Mouse (Mus musculus) neural tube, embryonic 13.5 days (tissue): ENCODE measurements around the gene Nemp1. TPM values are rescaled to one million over a fixed set of nuclear protein-coding genes. Genes with fewer than 3 reads are reported as not detected.
A peak's percentile ranks its signal among the peaks of the same experiment; 100 is the strongest.

Experiments used
- ATAC-seq: fragments of 200-750 bp; cut with Nextera tagmentation; 2 replicates; pipeline ENCODE4 v1.8.0; 2017; ENCODE audit warnings: low read depth, mild to moderate bottlenecking, moderate TSS enrichment, moderate library complexity
- H3K27ac ChIP-seq: fragments of 300-500 bp; sonication (generic); replicated peaks from 2 replicates; pipeline ENCODE4 v1.5.1; 2015; ENCODE audit warnings: moderate library complexity, mild to moderate bottlenecking, inconsistent platforms
- H3K27me3 ChIP-seq: fragments of 300-500 bp; sonication (generic); 2 replicates; pipeline ENCODE4 v1.6.1; 2015; ENCODE audit warnings: mild to moderate bottlenecking, inconsistent platforms
- H3K36me3 ChIP-seq: fragments of 300-500 bp; sonication (generic); 2 replicates; pipeline ENCODE4 v1.6.1; 2015; ENCODE audit warnings: mild to moderate bottlenecking, inconsistent platforms
- H3K4me1 ChIP-seq: fragments of 300-500 bp; sonication (generic); replicated peaks from 2 replicates; pipeline ENCODE4 v1.6.1; 2015; ENCODE audit warnings: inconsistent platforms
- H3K4me2 ChIP-seq: fragments of 300-500 bp; sonication (generic); 2 replicates; pipeline ENCODE4 v1.6.1; 2015; ENCODE audit warnings: inconsistent platforms, mild to moderate bottlenecking, moderate library complexity
- H3K4me3 ChIP-seq: fragments of 300-500 bp; sonication (generic); 2 replicates; pipeline ENCODE4 v1.5.1; 2015; ENCODE audit warnings: mild to moderate bottlenecking, inconsistent platforms
- H3K9ac ChIP-seq: fragments of 300-500 bp; sonication (generic); 2 replicates; pipeline ENCODE4 v1.6.1; 2015; ENCODE audit warnings: moderate library complexity, mild to moderate bottlenecking, inconsistent platforms
- H3K9me3 ChIP-seq: fragments of 300-500 bp; sonication (generic); 2 replicates; pipeline ENCODE4 v1.6.1; 2016; ENCODE audit warnings: inconsistent platforms
- WGBS: fragments of 180-500 bp; shearing (Covaris S2); methylation state at CpG from one replicate; pipeline ENCODE4 v1.1.7; 2015; 5-methylcytosine and 5-hydroxymethylcytosine counted together
- polyA plus RNA-seq: library from polyadenylated mRNA; unstranded; fragments of >200 nt; fragmentation: Nextera tagmentation; extraction: Ambion mirVana; gene quantifications from 2 replicates; pipeline ENCODE4 v1.2.1, GENCODE M21; 2015

The Nemp1 gene
- polyA plus RNA-seq, 1 experiment from 2014 or later: 3.3 TPM

DNA sequence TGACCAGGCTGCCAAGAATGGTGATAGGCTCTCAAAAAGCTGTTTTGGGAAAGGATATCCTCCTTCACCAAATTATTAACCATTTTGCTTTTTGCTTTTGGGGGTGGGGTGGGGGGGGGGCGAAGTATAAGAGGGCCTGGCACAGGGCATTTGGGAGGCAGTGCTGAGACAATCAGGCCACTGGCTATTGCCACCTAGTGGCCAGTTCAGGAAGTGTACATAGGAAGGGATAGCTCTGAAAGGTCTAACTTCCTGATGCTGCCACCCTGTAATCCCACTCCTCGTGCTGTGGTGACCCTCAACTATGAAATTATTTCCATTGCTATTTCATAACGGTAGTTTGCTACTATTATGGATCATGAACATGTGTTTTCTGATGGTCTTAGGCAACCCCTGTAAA is 40.3 kb upstream of the Nemp1 start:
- Histone ChIP-seq H3K27ac (no peak overlapping the region), H3K4me2 (no peak overlapping the region), H3K4me3 (no peak overlapping the region), H3K9me3 (no peaks in the 10 kb centered on the region), H3K9ac (no peak overlapping the region), H3K27me3 (no peaks in the 10 kb centered on the region), H3K36me3 (no peaks in the 10 kb centered on the region), H3K4me1 (peaks cover 10% of the 10 kb centered on the region)
- WGBS: 87% methylated on average over 3 of the region's 3 CpGs
- no peak for ATAC-seq

DNA sequence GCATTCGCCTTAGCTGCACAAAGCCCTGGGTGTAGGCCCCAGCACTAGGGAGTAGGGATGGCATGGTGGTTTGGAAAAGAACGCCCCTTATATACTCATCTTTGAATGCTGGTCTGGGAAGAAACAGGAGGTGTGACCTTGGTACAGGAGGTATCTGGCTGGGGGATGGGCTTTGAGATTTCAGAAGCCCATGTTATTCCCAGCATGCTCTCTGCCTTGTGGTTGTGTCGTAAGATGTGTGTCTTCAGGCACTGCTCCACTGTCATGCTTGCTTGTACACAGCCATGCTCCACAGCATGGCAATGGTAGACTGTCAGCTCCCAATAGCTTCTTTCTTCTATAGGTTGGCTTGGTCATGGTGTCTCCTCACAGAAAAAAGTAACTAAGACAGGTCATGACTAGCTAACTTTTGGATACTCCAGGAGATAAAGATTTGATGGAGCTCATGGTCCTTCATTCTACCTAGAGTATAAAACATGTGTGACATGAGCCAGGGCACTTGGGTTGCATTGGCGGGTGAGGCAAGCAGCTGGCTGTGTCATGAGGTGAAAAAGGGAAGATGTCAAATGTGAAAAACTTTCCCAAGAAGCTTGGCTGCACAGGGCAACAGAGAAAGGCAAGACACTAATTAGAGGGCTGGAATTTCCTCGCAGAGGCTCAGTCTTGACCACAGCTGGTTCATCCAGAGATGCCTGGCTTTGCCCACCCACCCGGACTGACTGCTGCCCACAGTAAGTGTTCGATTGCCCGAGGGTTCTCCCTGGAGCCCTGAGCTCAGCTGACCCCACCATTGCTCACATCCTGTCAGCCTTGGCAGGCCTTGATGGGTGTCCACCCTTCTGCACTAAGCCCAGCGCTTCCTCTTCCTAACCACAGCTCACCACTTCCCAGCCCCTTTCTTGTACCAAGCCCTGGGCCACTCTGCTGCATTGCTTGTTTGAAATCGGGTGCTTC is 35.2 kb upstream of the Nemp1 start:
- no peak for ATAC-seq
- Histone ChIP-seq H3K36me3 (no peaks in the 10 kb centered on the region), H3K4me1 (no peaks in the 10 kb centered on the region), H3K4me2 (no peak overlapping the region), H3K4me3 (no peak overlapping the region), H3K27me3 (no peaks in the 10 kb centered on the region), H3K9me3 (no peaks in the 10 kb centered on the region), H3K27ac (no peak overlapping the region), H3K9ac (no peak overlapping the region)
- WGBS: 82% methylated on average over 10 of the region's 10 CpGs

DNA sequence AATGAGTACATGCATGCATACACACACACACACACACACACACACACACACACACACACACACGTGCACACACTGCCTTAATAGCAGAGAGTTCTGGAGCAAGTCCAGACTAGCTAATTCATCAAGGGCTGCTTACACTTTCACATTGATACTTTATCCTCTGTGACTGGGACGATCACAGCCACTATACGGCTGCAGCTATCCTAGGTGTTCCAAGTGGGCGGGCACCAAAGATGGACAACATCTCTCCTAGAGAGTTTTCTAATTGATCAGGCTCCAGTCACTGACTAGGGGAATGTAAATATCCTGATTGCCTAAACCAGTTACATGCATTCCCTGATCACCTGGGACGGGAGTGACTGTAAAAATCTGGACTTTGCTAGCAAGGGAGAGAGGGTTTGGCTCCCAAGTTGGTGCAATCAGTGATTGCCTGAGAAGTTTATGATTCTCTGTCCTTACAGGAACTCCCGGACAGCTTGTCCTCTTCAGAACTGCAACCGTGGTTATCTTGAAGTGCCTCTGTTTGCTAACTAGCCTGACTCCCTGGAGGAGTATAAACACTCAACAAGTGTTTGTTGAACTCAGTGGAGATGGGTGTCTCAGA is 33.9 kb upstream of the Nemp1 start:
- Histone ChIP-seq H3K4me3 (no peak overlapping the region), H3K9me3 (no peaks in the 10 kb centered on the region), H3K27me3 (no peaks in the 10 kb centered on the region), H3K4me2 (no peak overlapping the region), H3K27ac (no peak overlapping the region), H3K36me3 (no peaks in the 10 kb centered on the region), H3K9ac (no peak overlapping the region), H3K4me1 (no peaks in the 10 kb centered on the region)
- no peak for ATAC-seq
- WGBS: 69% methylated on average over 7 of the region's 7 CpGs

DNA sequence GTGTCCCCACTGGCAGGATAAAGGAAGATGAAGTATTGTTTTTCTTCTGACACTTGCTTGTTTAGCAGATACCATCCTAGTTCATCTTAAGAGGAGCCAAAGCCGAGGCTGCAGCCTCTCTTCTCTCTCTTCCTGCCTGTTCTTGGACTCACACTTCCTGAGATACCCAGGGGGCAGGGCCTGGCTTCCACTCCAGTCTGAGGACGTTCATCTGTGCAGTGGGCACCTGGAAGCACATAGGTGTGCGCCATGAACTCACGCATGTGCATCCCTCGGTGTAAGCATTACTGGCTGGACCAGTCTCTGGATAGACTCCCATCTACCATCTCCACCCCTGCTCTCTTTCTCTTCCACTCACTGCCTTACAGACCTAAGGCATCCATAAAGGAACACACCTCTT is 26.3 kb upstream of the Nemp1 start:
- H3K9me3 ChIP-seq: no peaks in the 10 kb centered on the region
- no peak overlapping the region for H3K27ac ChIP-seq
- H3K9ac ChIP-seq: no peak overlapping the region
- H3K4me1 ChIP-seq: peaks cover 19% of the 10 kb centered on the region
- H3K4me3 ChIP-seq: no peak overlapping the region
- H3K36me3 ChIP-seq: no peaks in the 10 kb centered on the region
- 72% methylated on average over 5 of the region's 5 CpGs for WGBS
- peaks cover 46% of the 10 kb centered on the region for H3K27me3 ChIP-seq
- no peak for ATAC-seq
- no peak overlapping the region for H3K4me2 ChIP-seq

DNA sequence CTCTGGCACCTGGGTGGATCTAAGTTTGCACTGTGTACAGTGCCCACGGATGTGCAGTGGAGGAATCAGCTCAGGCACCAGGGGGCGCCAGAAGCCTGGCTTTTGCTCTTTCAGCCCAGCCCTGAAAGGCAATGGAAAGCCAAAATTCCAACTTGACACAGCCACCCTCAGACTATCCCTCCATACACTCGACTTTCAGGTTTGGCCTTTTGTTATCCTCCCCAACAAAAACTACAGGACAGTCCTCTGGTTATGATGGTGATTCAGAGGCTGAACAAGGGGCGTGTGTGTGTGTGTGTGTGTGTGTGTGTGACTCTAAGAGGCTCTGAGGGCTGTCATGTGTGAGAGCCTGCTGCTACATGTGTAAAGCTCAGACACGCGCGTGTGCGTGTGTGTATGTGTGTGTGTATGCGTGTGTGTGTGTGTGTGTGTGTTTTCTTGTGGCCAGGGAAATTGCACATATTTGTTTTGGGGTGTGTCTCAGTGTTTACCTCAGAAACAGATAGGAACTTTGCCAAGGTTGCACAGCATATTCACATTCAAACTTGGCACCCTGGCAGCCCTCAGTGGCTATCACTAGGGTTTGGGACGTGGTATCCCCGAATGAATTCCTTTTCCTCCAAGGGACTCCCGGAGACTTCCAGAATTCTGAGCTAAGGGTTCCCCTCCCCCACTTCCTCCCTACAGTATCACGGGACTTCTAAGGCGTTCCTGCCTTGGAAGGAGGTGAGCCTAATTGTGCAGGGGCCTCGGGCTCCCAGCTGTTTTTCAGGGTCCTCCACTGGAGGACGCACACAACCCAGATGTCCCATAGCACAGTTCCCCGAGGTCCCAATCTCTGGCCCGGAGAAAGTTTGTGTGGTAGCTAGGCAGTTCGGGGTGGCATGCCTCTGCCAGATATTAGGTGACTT is 24.6 kb upstream of the Nemp1 start:
- Histone ChIP-seq H3K36me3 (no peaks in the 10 kb centered on the region), H3K27me3 (peaks cover 46% of the 10 kb centered on the region), H3K9me3 (no peaks in the 10 kb centered on the region), H3K4me2 (peak overlapping the region; percentile 59), H3K4me3 (peak overlapping the region; percentile 37), H3K27ac (peak overlapping the region; percentile 62), H3K9ac (peak overlapping the region; percentile 59; the same call in 1 of the 2 replicates), H3K4me1 (peaks cover 19% of the 10 kb centered on the region)
- WGBS: 7% methylated on average over 19 of the region's 19 CpGs
- ATAC-seq: peak; percentile 62

DNA sequence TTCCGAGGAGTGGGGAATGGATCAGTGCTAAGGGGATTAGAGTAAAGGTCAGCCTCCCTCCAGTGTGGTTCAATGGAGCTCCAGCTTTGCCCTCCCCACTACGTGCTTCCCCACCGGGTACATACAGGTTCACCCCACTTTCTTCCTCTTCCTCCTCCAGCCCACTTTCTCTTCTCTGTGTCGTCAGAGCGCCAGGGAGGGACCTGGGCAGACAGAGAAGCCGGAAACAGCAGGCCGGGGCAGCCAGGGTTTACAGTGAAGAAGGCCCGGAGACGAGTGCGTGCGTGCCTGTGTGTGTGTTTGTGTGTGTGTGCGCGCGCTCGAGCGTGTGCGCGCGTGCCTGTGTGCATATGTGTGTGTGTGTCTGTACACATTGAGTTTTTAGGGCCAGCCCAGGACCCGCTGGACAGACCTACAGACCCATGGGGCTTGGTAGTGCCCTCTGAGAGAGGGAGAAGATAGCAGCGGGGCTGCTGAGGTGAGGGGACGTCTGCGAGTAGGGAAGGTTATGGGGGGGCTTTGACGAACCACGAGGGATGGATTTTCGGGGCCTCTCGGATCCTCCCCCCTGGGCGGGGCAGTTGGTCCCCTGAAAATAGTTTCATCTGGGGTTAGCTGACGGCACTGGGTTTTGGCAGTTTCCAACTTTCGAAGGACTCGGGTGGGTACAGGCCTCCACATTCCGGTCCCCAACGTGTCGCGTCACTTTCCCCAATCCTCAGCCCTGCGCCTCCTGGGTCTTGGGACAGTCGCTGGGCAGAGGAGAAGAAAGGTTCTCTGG is 23.7 kb upstream of the Nemp1 start, which contains the start of gene Stat6:
TSS of gene Stat6 (plus strand) at position 215 of the 781 bp plus-strand sequence.
- no peaks in the 10 kb centered on the region for H3K9me3 ChIP-seq
- peaks cover 46% of the 10 kb centered on the region for H3K27me3 ChIP-seq
- peak within 1 kb of the TSS; percentile 62 for H3K27ac ChIP-seq
- peak; percentile 49 for ATAC-seq
- H3K9ac ChIP-seq: peak within 1 kb of the TSS; percentile 59
- 8% methylated on average over 37 of the region's 37 CpGs for WGBS
- H3K36me3 ChIP-seq: no peaks in the 10 kb centered on the region
- peaks cover 19% of the 10 kb centered on the region for H3K4me1 ChIP-seq
- H3K4me2 ChIP-seq: peak within 1 kb of the TSS; percentile 59
- peak within 1 kb of the TSS; percentile 37 for H3K4me3 ChIP-seq

DNA sequence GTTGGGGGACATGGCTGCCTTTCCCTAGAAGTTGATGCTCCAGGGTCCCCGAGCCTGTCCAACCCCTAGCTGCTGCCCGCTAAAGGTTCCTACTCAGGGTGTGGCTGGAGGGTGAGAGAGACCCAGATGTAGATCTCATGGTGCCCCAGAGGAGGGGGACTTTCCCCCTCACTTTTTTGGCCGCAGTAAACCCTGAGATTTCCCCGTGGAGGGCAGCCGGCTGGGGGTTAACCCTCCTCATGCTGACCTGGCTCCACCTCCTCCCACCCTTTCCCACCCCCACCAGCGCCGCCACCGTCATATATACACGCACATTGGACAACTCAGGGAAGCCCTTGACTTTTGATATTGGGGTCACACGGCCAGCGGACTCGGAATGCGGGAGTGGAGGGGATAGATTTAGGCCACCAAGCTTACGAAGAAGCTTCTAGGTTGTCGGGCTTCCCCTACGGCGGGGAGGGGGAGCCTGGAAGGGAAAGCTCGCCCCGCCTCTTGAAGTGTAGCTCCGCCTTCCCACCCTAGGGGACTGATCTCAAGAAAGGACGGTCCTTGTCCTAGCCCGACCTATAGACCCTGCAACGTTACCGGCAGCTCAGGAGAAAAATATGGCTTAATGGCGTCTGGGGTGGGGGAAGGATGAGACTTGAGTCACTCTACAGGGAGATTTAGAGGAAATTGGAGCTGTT is 23.0 kb upstream of the Nemp1 start:
- peak overlapping the region; percentile 59 for H3K4me2 ChIP-seq
- peaks cover 19% of the 10 kb centered on the region for H3K4me1 ChIP-seq
- H3K4me3 ChIP-seq: peak overlapping the region; percentile 37
- peaks cover 46% of the 10 kb centered on the region for H3K27me3 ChIP-seq
- H3K27ac ChIP-seq: peak overlapping the region; percentile 62; the same call in 1 of the 2 replicates
- H3K9ac ChIP-seq: peak overlapping the region; percentile 59
- ATAC-seq: peak; percentile 36
- under 1% methylated on average over 25 of the region's 25 CpGs for WGBS
- no peaks in the 10 kb centered on the region for H3K36me3 ChIP-seq
- H3K9me3 ChIP-seq: no peaks in the 10 kb centered on the region

DNA sequence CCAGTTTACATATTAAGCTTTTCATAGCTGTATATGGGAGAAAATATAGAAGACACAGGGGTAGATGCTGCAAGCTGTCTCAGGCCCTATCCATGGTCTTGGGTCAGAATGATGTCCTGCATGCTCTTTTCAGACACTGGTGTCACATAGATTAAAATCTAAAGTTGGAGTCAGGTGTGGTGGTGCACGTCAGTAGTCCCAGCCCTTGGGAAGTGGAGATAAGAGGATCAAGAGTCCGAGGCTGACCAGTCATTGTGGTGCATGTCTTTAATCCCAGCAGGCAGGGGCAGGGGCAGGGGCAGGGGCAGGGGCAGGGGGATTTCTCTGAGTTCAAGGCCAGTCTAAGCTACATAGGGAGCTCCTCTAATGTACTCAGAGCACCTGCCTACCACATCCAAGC is 20.9 kb upstream of the Nemp1 start:
- 59% methylated on average over 2 of the region's 2 CpGs for WGBS
- H3K36me3 ChIP-seq: no peaks in the 10 kb centered on the region
- no peak overlapping the region for H3K4me2 ChIP-seq
- H3K9ac ChIP-seq: no peak overlapping the region
- peaks cover 36% of the 10 kb centered on the region for H3K27me3 ChIP-seq
- peaks cover 19% of the 10 kb centered on the region for H3K4me1 ChIP-seq
- no peak for ATAC-seq
- no peak overlapping the region for H3K4me3 ChIP-seq
- H3K27ac ChIP-seq: no peak overlapping the region
- H3K9me3 ChIP-seq: no peaks in the 10 kb centered on the region

DNA sequence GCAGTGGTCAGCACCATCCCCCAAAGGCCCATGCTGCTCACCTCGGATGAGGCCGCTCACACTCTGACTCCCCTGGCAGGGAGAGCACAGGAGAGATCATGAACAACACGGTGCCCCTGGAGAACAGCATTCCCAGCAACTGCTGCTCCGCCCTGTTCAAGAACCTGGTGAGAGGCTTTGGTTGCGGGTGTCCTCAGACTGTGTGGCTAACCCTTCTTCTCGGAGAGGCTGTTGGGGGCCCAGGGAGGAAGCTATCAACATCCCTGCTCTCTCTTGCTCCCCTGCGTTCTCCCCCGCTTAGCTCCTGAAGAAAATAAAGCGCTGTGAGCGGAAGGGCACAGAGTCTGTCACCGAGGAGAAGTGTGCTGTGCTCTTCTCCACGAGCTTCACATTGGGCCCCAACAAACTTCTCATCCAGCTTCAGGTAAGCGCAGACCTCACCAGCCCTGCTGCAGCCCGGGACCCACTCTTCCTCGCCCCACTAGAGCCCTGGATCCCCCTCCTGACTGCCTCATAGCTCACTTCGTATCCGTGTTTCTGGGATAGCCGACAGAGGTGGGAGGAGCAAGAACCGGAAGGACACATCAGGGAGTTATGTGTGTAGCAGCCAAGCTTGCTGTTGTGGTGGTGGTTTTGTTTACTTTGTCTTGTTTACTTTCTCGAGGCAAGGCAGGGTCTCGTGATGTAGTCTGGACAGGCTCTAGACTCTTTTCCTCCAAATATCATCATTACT is 13.6 kb upstream of the Nemp1 start:
- H3K4me2 ChIP-seq: no peak overlapping the region
- H3K27ac ChIP-seq: no peak overlapping the region
- H3K4me3 ChIP-seq: no peak overlapping the region
- H3K9ac ChIP-seq: no peak overlapping the region
- ATAC-seq: no peak
- no peaks in the 10 kb centered on the region for H3K36me3 ChIP-seq
- H3K9me3 ChIP-seq: no peaks in the 10 kb centered on the region
- 0 out of 2 replicates have a peak, but pooled peaks cover 2% of the 10 kb centered on the region for H3K27me3 ChIP-seq
- WGBS: 54% methylated on average over 21 of the region's 21 CpGs
- no peaks in the 10 kb centered on the region for H3K4me1 ChIP-seq

DNA sequence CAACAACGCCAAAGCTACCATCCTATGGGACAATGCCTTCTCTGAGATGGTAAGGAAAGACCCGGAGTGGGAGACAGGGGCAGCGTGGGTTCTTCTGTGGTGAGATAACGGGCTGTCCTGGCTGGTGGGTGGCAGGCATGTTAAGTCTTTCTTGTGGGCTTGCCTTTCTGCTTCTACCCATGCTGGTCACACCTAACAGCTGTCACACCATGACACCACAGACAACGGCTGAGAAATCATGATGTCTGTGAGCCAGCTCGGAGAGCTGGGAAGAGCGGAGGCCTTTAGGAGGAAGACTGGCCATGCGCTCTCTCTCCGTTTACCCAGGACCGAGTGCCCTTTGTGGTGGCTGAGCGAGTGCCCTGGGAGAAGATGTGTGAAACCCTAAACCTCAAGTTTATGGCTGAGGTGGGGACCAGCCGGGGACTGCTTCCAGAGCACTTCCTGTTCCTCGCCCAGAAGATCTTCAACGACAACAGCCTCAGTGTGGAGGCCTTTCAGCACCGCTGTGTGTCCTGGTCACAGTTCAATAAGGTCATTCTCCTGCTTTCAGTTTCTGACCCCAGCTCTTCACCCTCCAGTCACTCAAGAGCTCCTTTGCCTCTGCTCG is 11.6 kb upstream of the Nemp1 start:
- Histone ChIP-seq H3K36me3 (no peaks in the 10 kb centered on the region), H3K4me3 (no peak overlapping the region), H3K9me3 (no peaks in the 10 kb centered on the region), H3K9ac (no peak overlapping the region), H3K27me3 (peaks cover 15% of the 10 kb centered on the region; the same call in 1 of the 2 replicates), H3K4me1 (no peaks in the 10 kb centered on the region), H3K27ac (no peak overlapping the region), H3K4me2 (no peak overlapping the region)
- ATAC-seq: no peak
- WGBS: 75% methylated on average over 16 of the region's 16 CpGs
